Mouse (Mus musculus) stomach, embryonic 15.5 days (tissue): ENCODE measurements at regions not wholly inside any gene's neighbourhood (a gene's known extent, or its start where the extent isn't known, plus 50 kb on each side); places are given as distances from the start of the nearest gene placed in this dataset.
A peak's percentile ranks its signal among the peaks of the same experiment; 100 is the strongest.

Experiments
- ATAC-seq: fragments of 200-750 bp; cut with Nextera tagmentation; 2 replicates; pipeline ENCODE4 v1.8.0; 2017; ENCODE audit warnings: low read depth, moderate number of reproducible peaks, moderate TSS enrichment; ENCODE audit not compliant: insufficient read depth, low FRiP score
- H3K27ac ChIP-seq: fragments of 300-500 bp; sonication (generic); 2 replicates; pipeline ENCODE4 v1.5.1; 2015; ENCODE audit warnings: mild to moderate bottlenecking, inconsistent platforms
- H3K27me3 ChIP-seq: fragments of 300-500 bp; sonication (generic); replicated peaks from 2 replicates; pipeline ENCODE4 v1.6.1; 2015; ENCODE audit warnings: inconsistent platforms
- H3K36me3 ChIP-seq: fragments of 300-500 bp; sonication (generic); 2 replicates; pipeline ENCODE4 v1.6.1; 2015; ENCODE audit warnings: inconsistent platforms
- H3K4me1 ChIP-seq: fragments of 300-500 bp; sonication (generic); 2 replicates; pipeline ENCODE4 v1.6.1; 2015; ENCODE audit warnings: inconsistent platforms
- H3K4me2 ChIP-seq: fragments of 300-500 bp; sonication (generic); 2 replicates; pipeline ENCODE4 v1.6.1; 2015; ENCODE audit warnings: mild to moderate bottlenecking, inconsistent platforms
- H3K4me3 ChIP-seq: fragments of 300-500 bp; sonication (generic); replicated peaks from 2 replicates; pipeline ENCODE4 v1.5.1; 2015; ENCODE audit warnings: inconsistent platforms
- H3K9ac ChIP-seq: fragments of 300-500 bp; sonication (generic); 2 replicates; pipeline ENCODE4 v1.6.1; 2015; ENCODE audit warnings: inconsistent platforms
- H3K9me3 ChIP-seq: fragments of 300-500 bp; sonication (generic); 2 replicates; pipeline ENCODE4 v1.6.1; 2016; ENCODE audit warnings: inconsistent platforms
- WGBS: fragments of 180-500 bp; shearing (Covaris S2); methylation state at CpG from one replicate; pipeline ENCODE4 v1.1.7; 2015; 5-methylcytosine and 5-hydroxymethylcytosine counted together

- no peak overlapping the region for H3K4me3 ChIP-seq
- no peaks in the 10 kb centered on the region for H3K9me3 ChIP-seq
- H3K4me2 ChIP-seq: no peak overlapping the region
- WGBS: 81% methylated on average over 2 of the region's 2 CpGs
- H3K27me3 ChIP-seq: no peaks in the 10 kb centered on the region
- H3K4me1 ChIP-seq: peaks cover 9% of the 10 kb centered on the region; the same call in 1 of the 2 replicates
- H3K9ac ChIP-seq: no peak overlapping the region
- no peaks in the 10 kb centered on the region for H3K36me3 ChIP-seq
- H3K27ac ChIP-seq: no peak overlapping the region
- no peak for ATAC-seq
Measured at GRCm38 (mm10) chr8:35877581-35877980, 112.0 kb downstream of the Gm19410 start.

GRCm38 (mm10) chr8:35881810-35882209 is 116.2 kb downstream of the Gm19410 start:
- no peak overlapping the region for H3K9ac ChIP-seq
- no peaks in the 10 kb centered on the region for H3K36me3 ChIP-seq
- H3K27ac ChIP-seq: no peak overlapping the region
- ATAC-seq: no peak
- no peak overlapping the region for H3K4me2 ChIP-seq
- no peak overlapping the region for H3K4me3 ChIP-seq
- WGBS: 40% methylated on average over 5 of the region's 5 CpGs
- peaks cover 12% of the 10 kb centered on the region; the same call in 1 of the 2 replicates for H3K4me1 ChIP-seq
- H3K27me3 ChIP-seq: no peaks in the 10 kb centered on the region
- H3K9me3 ChIP-seq: no peaks in the 10 kb centered on the region

GRCm38 (mm10) chr8:35882638-35883455 is 117.3 kb downstream of the Gm19410 start:
- H3K36me3 ChIP-seq: no peaks in the 10 kb centered on the region
- H3K4me2 ChIP-seq: no peak overlapping the region
- H3K27me3 ChIP-seq: no peaks in the 10 kb centered on the region
- H3K4me3 ChIP-seq: no peak overlapping the region
- WGBS: 33% methylated on average over 12 of the region's 12 CpGs
- no peak overlapping the region for H3K27ac ChIP-seq
- H3K4me1 ChIP-seq: peaks cover 8% of the 10 kb centered on the region; the same call in 1 of the 2 replicates
- H3K9ac ChIP-seq: no peak overlapping the region
- H3K9me3 ChIP-seq: no peaks in the 10 kb centered on the region
- no peak for ATAC-seq

GRCm38 (mm10) chr8:35883456-35883780 is 117.8 kb downstream of the Gm19410 start:
- Histone ChIP-seq H3K9ac (no peak overlapping the region), H3K27me3 (no peaks in the 10 kb centered on the region), H3K27ac (no peak overlapping the region), H3K4me2 (no peak overlapping the region), H3K36me3 (no peaks in the 10 kb centered on the region), H3K9me3 (no peaks in the 10 kb centered on the region), H3K4me1 (peaks cover 8% of the 10 kb centered on the region; the same call in 1 of the 2 replicates), H3K4me3 (no peak overlapping the region)
- WGBS: 70% methylated on average over 1 of the region's 1 CpGs
- no peak for ATAC-seq

GRCm38 (mm10) chr8:35884545-35884944 is 119.0 kb downstream of the Gm19410 start:
- no peak for ATAC-seq
- H3K27ac ChIP-seq: no peak overlapping the region
- H3K4me3 ChIP-seq: no peak overlapping the region
- H3K9me3 ChIP-seq: no peaks in the 10 kb centered on the region
- peaks cover 8% of the 10 kb centered on the region; the same call in 1 of the 2 replicates for H3K4me1 ChIP-seq
- H3K36me3 ChIP-seq: no peaks in the 10 kb centered on the region
- no peak overlapping the region for H3K4me2 ChIP-seq
- no peak overlapping the region for H3K9ac ChIP-seq
- 42% methylated on average over 6 of the region's 6 CpGs for WGBS
- no peaks in the 10 kb centered on the region for H3K27me3 ChIP-seq

GRCm38 (mm10) chr8:35890083-35890482 is 124.5 kb downstream of the Gm19410 start:
- Histone ChIP-seq H3K9ac (no peak overlapping the region), H3K4me3 (no peak overlapping the region), H3K4me1 (no peaks in the 10 kb centered on the region), H3K9me3 (no peaks in the 10 kb centered on the region), H3K4me2 (no peak overlapping the region), H3K36me3 (no peaks in the 10 kb centered on the region), H3K27me3 (no peaks in the 10 kb centered on the region), H3K27ac (no peak overlapping the region)
- no peak for ATAC-seq
- 72% methylated on average over 4 of the region's 4 CpGs for WGBS

GRCm38 (mm10) chr8:35891769-35892168 is 126.2 kb downstream of the Gm19410 start:
- Histone ChIP-seq H3K27ac (no peak overlapping the region), H3K27me3 (no peaks in the 10 kb centered on the region), H3K36me3 (no peaks in the 10 kb centered on the region), H3K4me1 (no peaks in the 10 kb centered on the region), H3K9me3 (no peaks in the 10 kb centered on the region), H3K4me3 (no peak overlapping the region), H3K4me2 (no peak overlapping the region), H3K9ac (no peak overlapping the region)
- 78% methylated on average over 6 of the region's 6 CpGs for WGBS
- ATAC-seq: no peak

GRCm38 (mm10) chr8:35898493-35898892 is 132.9 kb downstream of the Gm19410 start:
- WGBS: 69% methylated on average over 3 of the region's 3 CpGs
- Histone ChIP-seq H3K9ac (no peak overlapping the region), H3K27me3 (no peaks in the 10 kb centered on the region), H3K4me3 (no peak overlapping the region), H3K36me3 (no peaks in the 10 kb centered on the region), H3K9me3 (no peaks in the 10 kb centered on the region), H3K4me2 (no peak overlapping the region), H3K27ac (no peak overlapping the region), H3K4me1 (0 out of 2 replicates have a peak, but pooled peaks cover 4% of the 10 kb centered on the region)
- no peak for ATAC-seq

GRCm38 (mm10) chr8:35901490-35901889 is 135.9 kb downstream of the Gm19410 start:
- Histone ChIP-seq H3K36me3 (no peaks in the 10 kb centered on the region), H3K27ac (no peak overlapping the region), H3K4me1 (0 out of 2 replicates have a peak, but pooled peaks cover 4% of the 10 kb centered on the region), H3K4me2 (no peak overlapping the region), H3K4me3 (no peak overlapping the region), H3K9me3 (no peaks in the 10 kb centered on the region), H3K9ac (no peak overlapping the region), H3K27me3 (no peaks in the 10 kb centered on the region)
- 82% methylated on average over 7 of the region's 7 CpGs for WGBS
- no peak for ATAC-seq

GRCm38 (mm10) chr8:35904711-35905450 is 139.3 kb downstream of the Gm19410 start:
- Histone ChIP-seq H3K4me2 (no peak overlapping the region), H3K27ac (no peak overlapping the region), H3K9me3 (no peaks in the 10 kb centered on the region), H3K27me3 (no peaks in the 10 kb centered on the region), H3K9ac (no peak overlapping the region), H3K4me3 (no peak overlapping the region), H3K4me1 (no peaks in the 10 kb centered on the region), H3K36me3 (no peaks in the 10 kb centered on the region)
- 55% methylated on average over 7 of the region's 7 CpGs for WGBS
- no peak for ATAC-seq

- no peaks in the 10 kb centered on the region for H3K4me1 ChIP-seq
- no peak overlapping the region for H3K4me3 ChIP-seq
- no peak for ATAC-seq
- no peak overlapping the region for H3K27ac ChIP-seq
- H3K36me3 ChIP-seq: no peaks in the 10 kb centered on the region
- no peaks in the 10 kb centered on the region for H3K9me3 ChIP-seq
- no peak overlapping the region for H3K9ac ChIP-seq
- WGBS: 84% methylated on average over 2 of the region's 2 CpGs
- H3K4me2 ChIP-seq: no peak overlapping the region
- H3K27me3 ChIP-seq: no peaks in the 10 kb centered on the region
Measured at GRCm38 (mm10) chr8:35907998-35908397, 142.4 kb downstream of the Gm19410 start.

- Histone ChIP-seq H3K4me1 (peaks cover 9% of the 10 kb centered on the region; the same call in 1 of the 2 replicates), H3K4me3 (no peak overlapping the region), H3K27me3 (no peaks in the 10 kb centered on the region), H3K4me2 (no peak overlapping the region), H3K36me3 (no peaks in the 10 kb centered on the region), H3K27ac (no peak overlapping the region), H3K9me3 (no peaks in the 10 kb centered on the region), H3K9ac (no peak overlapping the region)
- WGBS: 57% methylated on average over 9 of the region's 9 CpGs
- peak; percentile 43 for ATAC-seq
Measured at GRCm38 (mm10) chr8:35912264-35912663, 146.7 kb downstream of the Gm19410 start.
